Mouse (Mus musculus): ENCODE results near the gene Fgf7. TPM values are rescaled to one million over a fixed set of nuclear protein-coding genes. Genes with fewer than 3 reads are reported as not detected.

Gene Fgf7
- polyA plus RNA-seq, 1 experiment from 2014 or later: 5.5 TPM

- Histone ChIP-seq H3K27me3 (ENCODE audit: control insufficient read depth, insufficient read depth, low read length) (no peaks in the 10 kb centered on the region), H3K4me1 (replicated peaks; ENCODE audit: control insufficient read depth, insufficient read depth) (no peaks in the 10 kb centered on the region), H3K27ac (replicated peaks) (no peak overlapping the region), H3K36me3 (ENCODE audit: control insufficient read depth, insufficient read depth, low read length) (no peaks in the 10 kb centered on the region), H3K4me2 (replicated peaks; ENCODE audit: low read depth) (no peak overlapping the region), H3K9ac (ENCODE audit: low read length) (no peak overlapping the region), H3K9me3 (ENCODE audit: control insufficient read depth, low read length) (no peaks in the 10 kb centered on the region), H3K4me3 (ENCODE audit: low read depth, low read length) (no peak overlapping the region)
- DNase-seq (ENCODE audit: low spot score) (no peak), ATAC-seq (ENCODE audit: low FRiP score, low TSS enrichment) (no peak)
- TF ChIP-seq EP300 (optimal IDR thresholded peaks at IDR 0.05) (no peak), CTCF (IDR thresholded peaks at IDR 0.05; ENCODE audit: low read depth) (no peak)
- 39% methylated on average over 6 of the region's 6 CpGs for WGBS
Measured at GRCm38 (mm10) chr2:126052749-126053557, 18.5 kb downstream of the Fgf7 start.

GRCm38 (mm10) chr2:126053657-126054056, 19.2 kb downstream of the Fgf7 start:
- Histone ChIP-seq H3K36me3 (ENCODE audit: control insufficient read depth, insufficient read depth, low read length) (no peaks in the 10 kb centered on the region), H3K27me3 (ENCODE audit: control insufficient read depth, insufficient read depth, low read length) (no peaks in the 10 kb centered on the region), H3K27ac (replicated peaks) (no peak overlapping the region), H3K4me1 (replicated peaks; ENCODE audit: control insufficient read depth, insufficient read depth) (no peaks in the 10 kb centered on the region), H3K4me2 (replicated peaks; ENCODE audit: low read depth) (no peak overlapping the region), H3K9ac (ENCODE audit: low read length) (no peak overlapping the region), H3K9me3 (ENCODE audit: control insufficient read depth, low read length) (no peaks in the 10 kb centered on the region), H3K4me3 (ENCODE audit: low read depth, low read length) (no peak overlapping the region)
- no peak for DNase-seq (ENCODE audit: low spot score)
- WGBS: 50% methylated on average over 5 of the region's 5 CpGs
- TF ChIP-seq EP300 (optimal IDR thresholded peaks at IDR 0.05) (no peak), CTCF (IDR thresholded peaks at IDR 0.05; ENCODE audit: low read depth) (no peak)
- ATAC-seq (ENCODE audit: low FRiP score, low TSS enrichment): no peak

- TF ChIP-seq CTCF (IDR thresholded peaks at IDR 0.05; ENCODE audit: low read depth) (no peak), EP300 (optimal IDR thresholded peaks at IDR 0.05) (no peak)
Measured at GRCm38 (mm10) chr2:126060595-126060994, 26.1 kb downstream of the Fgf7 start.

GRCm38 (mm10) chr2:126061037-126061773, 26.7 kb downstream of the Fgf7 start:
- no peak overlapping the region for H3K4me3 ChIP-seq (ENCODE audit: low read depth, low read length)
- H3K4me1 ChIP-seq (replicated peaks; ENCODE audit: control insufficient read depth, insufficient read depth): no peaks in the 10 kb centered on the region; the same call in 1 of the 2 replicates
- no peak; the same call in 1 of the 2 replicates for ATAC-seq (ENCODE audit: low FRiP score, low TSS enrichment)
- no peaks in the 10 kb centered on the region for H3K27me3 ChIP-seq (ENCODE audit: control insufficient read depth, insufficient read depth, low read length)
- 41% methylated on average over 17 of the region's 17 CpGs for WGBS
- H3K4me2 ChIP-seq (replicated peaks; ENCODE audit: low read depth): peak overlapping the region; percentile 25
- TF ChIP-seq EP300 (optimal IDR thresholded peaks at IDR 0.05): no peak
- TF ChIP-seq CTCF (IDR thresholded peaks at IDR 0.05; ENCODE audit: low read depth): no peak
- H3K27ac ChIP-seq (replicated peaks): no peak overlapping the region
- no peak for DNase-seq (ENCODE audit: low spot score)
- H3K36me3 ChIP-seq (ENCODE audit: control insufficient read depth, insufficient read depth, low read length): no peaks in the 10 kb centered on the region
- no peak overlapping the region for H3K9ac ChIP-seq (ENCODE audit: low read length)
- no peaks in the 10 kb centered on the region for H3K9me3 ChIP-seq (ENCODE audit: control insufficient read depth, low read length)

More at GRCm38 (mm10) chr2:126060595-126060994, 26.1 kb downstream of the Fgf7 start:
- no peak overlapping the region for H3K4me3 ChIP-seq (ENCODE audit: low read depth, low read length)
- H3K4me1 ChIP-seq (replicated peaks; ENCODE audit: control insufficient read depth, insufficient read depth): no peaks in the 10 kb centered on the region; the same call in 1 of the 2 replicates
- ATAC-seq (ENCODE audit: low FRiP score, low TSS enrichment) (peak; percentile 56; the same call in 1 of the 2 replicates), DNase-seq (ENCODE audit: low spot score) (no peak)
- H3K27ac ChIP-seq (replicated peaks): peak overlapping the region; percentile 24; the same call in 1 of the 2 replicates
- no peaks in the 10 kb centered on the region for H3K9me3 ChIP-seq (ENCODE audit: control insufficient read depth, low read length)
- no peaks in the 10 kb centered on the region for H3K27me3 ChIP-seq (ENCODE audit: control insufficient read depth, insufficient read depth, low read length)
- H3K4me2 ChIP-seq (replicated peaks; ENCODE audit: low read depth): 0 out of 2 replicates have a peak overlapping the region, but pooled peaks have one; percentile 25
- no peak overlapping the region for H3K9ac ChIP-seq (ENCODE audit: low read length)
- H3K36me3 ChIP-seq (ENCODE audit: control insufficient read depth, insufficient read depth, low read length): no peaks in the 10 kb centered on the region
- WGBS: 46% methylated on average over 4 of the region's 4 CpGs

GRCm38 (mm10) chr2:126062876-126063275, 28.4 kb downstream of the Fgf7 start:
- no peak for ATAC-seq (ENCODE audit: low FRiP score, low TSS enrichment)

More at GRCm38 (mm10) chr2:126062876-126063275, 28.4 kb downstream of the Fgf7 start:
- Histone ChIP-seq H3K9me3 (ENCODE audit: control insufficient read depth, low read length) (no peaks in the 10 kb centered on the region), H3K36me3 (ENCODE audit: control insufficient read depth, insufficient read depth, low read length) (no peaks in the 10 kb centered on the region), H3K4me3 (ENCODE audit: low read depth, low read length) (no peak overlapping the region), H3K27me3 (ENCODE audit: control insufficient read depth, insufficient read depth, low read length) (no peaks in the 10 kb centered on the region), H3K27ac (replicated peaks) (no peak overlapping the region), H3K9ac (ENCODE audit: low read length) (no peak overlapping the region), H3K4me2 (replicated peaks; ENCODE audit: low read depth) (no peak overlapping the region), H3K4me1 (replicated peaks; ENCODE audit: control insufficient read depth, insufficient read depth) (no peaks in the 10 kb centered on the region; the same call in 1 of the 2 replicates)
- no peak for DNase-seq (ENCODE audit: low spot score)
- no peak for TF ChIP-seq EP300 (optimal IDR thresholded peaks at IDR 0.05)
- WGBS: 61% methylated on average over 7 of the region's 7 CpGs

Data from stomach, postnatal 0 days (tissue).